Mouse (Mus musculus) thymus, adult 2 months (tissue): ENCODE results near the gene Srpk2. TPM values are rescaled to one million over a fixed set of nuclear protein-coding genes. Genes with fewer than 3 reads are reported as not detected.
"Not testable (repeated sequence)": the region's sequence is repeated elsewhere in the genome, so short reads cannot be mapped to it uniquely, and the experiment has no call there.

Experiments used
- DNase-seq: peaks from one replicate; pipeline ENCODE4 v3.0.0; 2021
- H3K27ac ChIP-seq: fragments of 200-500 bp; 2 replicates; pipeline ENCODE4 v1.5.1; 2012; ENCODE audit warnings: low read length, control low read depth; ENCODE audit not compliant: control insufficient read depth, insufficient read depth
- H3K27me3 ChIP-seq: fragments of 200-500 bp; 2 replicates; pipeline ENCODE4 v1.6.1; 2012; ENCODE audit warnings: mild to moderate bottlenecking, low read length, moderate library complexity, mixed read lengths; ENCODE audit not compliant: control insufficient read depth, insufficient read depth
- H3K36me3 ChIP-seq: fragments of 200-500 bp; 2 replicates; pipeline ENCODE4 v1.6.1; 2012; ENCODE audit warnings: mild to moderate bottlenecking, low read length, moderate library complexity; ENCODE audit not compliant: control insufficient read depth, insufficient read depth
- H3K4me1 ChIP-seq: fragments of 200-500 bp; replicated peaks from 2 replicates; pipeline ENCODE4 v1.6.1; 2012; ENCODE audit warnings: low read length; ENCODE audit not compliant: control insufficient read depth, insufficient read depth
- H3K4me3 ChIP-seq: fragments of 200-500 bp; 2 replicates; pipeline ENCODE4 v1.5.1; 2012; ENCODE audit warnings: mild to moderate bottlenecking, low read length, control low read depth, moderate library complexity; ENCODE audit not compliant: control insufficient read depth, insufficient read depth
- CTCF ChIP-seq: fragments of 200-500 bp; IDR thresholded peaks from 2 replicates; pipeline ENCODE4 v1.5.1; 2012; ENCODE audit warnings: mild to moderate bottlenecking, control low read depth, low read length, moderate library complexity, borderline replicate concordance; ENCODE audit not compliant: control insufficient read depth, poor library complexity, insufficient read depth; ENCODE audit errors: extremely low read depth
- POLR2A ChIP-seq: fragments of 200-500 bp; IDR thresholded peaks from 2 replicates; pipeline ENCODE4 v1.6.1; 2012; ENCODE audit warnings: mild to moderate bottlenecking, low read length, control low read depth, moderate library complexity; ENCODE audit not compliant: control insufficient read depth, poor library complexity, insufficient read depth; ENCODE audit errors: extremely low read depth
- WGBS: fragments of 180-500 bp; shearing (Covaris S2); methylation state at CpG from one replicate; pipeline ENCODE4 v1.1.7; 2018; 5-methylcytosine and 5-hydroxymethylcytosine counted together
- polyA plus RNA-seq: library from polyadenylated mRNA; depleted of rRNA; stranded (reverse); fragments of >200 nt; gene quantifications from 2 replicates; pipeline ENCODE4 v1.2.3, GENCODE M21; 2012

Gene Srpk2
- polyA plus RNA-seq, 1 experiment: 13.8 TPM

GRCm38 (mm10) chr5:23712130-23713001, 27.9 kb upstream of the Srpk2 start:
- peaks cover 12% of the 10 kb centered on the region; the same call in 1 of the 2 replicates for H3K36me3 ChIP-seq
- H3K27me3 ChIP-seq: no peaks in the 10 kb centered on the region
- peak; percentile 83 for DNase-seq
- peak overlapping the region; percentile 84 for H3K4me3 ChIP-seq
- WGBS: 8% methylated on average over 60 of the region's 60 CpGs
- TF ChIP-seq CTCF (no peak), POLR2A (no peak)
- no peak overlapping the region for H3K27ac ChIP-seq
- H3K4me1 ChIP-seq: no peaks in the 10 kb centered on the region

DNA sequence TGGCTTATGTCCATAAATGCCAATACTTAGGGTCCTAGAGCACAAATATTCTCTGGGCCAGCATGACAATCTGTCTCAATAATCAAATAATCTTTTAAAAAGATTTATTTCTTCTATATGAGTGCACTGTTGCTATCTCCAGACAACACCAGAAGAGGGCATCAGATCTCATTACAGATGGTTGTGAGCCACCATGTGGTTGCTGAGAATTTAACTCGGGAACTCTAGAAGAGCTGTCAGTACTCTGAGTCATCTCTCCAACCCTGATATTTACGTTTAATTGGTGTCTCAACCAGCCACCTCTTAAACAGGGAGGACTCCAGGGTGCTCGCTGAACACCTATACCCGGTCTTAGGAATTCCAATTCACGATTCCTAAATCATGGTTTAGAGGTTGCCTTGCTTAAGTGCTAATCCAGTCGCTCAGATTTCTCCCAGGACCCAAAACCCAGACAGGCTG, 27.3 kb upstream of the Srpk2 start:
- not testable (repeated sequence) for H3K27ac ChIP-seq, H3K27me3 ChIP-seq, H3K4me1 ChIP-seq
- peak; percentile 31 for DNase-seq
- 46% methylated on average over 6 of the region's 6 CpGs for WGBS
- peaks cover 16% of the 10 kb centered on the region for H3K36me3 ChIP-seq
- H3K4me3 ChIP-seq: peak overlapping the region; percentile 84

DNA sequence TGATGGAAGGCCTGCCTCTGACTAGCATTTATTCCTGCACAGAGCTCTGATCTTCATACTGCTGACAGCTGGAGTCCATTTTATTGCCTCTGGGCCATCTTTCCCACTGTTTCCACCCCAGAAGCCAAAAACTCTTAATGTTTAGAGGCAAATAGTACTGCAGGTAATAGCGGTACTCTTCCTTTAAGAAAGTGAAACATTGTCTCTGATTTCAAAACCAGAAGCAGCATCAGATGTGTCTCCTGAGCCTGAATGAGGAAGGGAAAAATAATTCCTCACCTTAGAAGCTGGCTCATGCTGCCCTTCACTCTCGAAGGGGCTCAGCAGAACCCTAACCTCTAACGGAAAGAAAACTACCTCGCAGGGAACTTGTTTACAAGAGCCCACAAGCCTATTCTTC, 26.8 kb upstream of the Srpk2 start:
- Histone ChIP-seq H3K36me3 (peaks cover 16% of the 10 kb centered on the region), H3K4me1 (no peaks in the 10 kb centered on the region), H3K4me3 (no peak overlapping the region), H3K27ac (no peak overlapping the region), H3K27me3 (no peaks in the 10 kb centered on the region)
- 96% methylated on average over 4 of the region's 4 CpGs for WGBS
- no peak for TF ChIP-seq POLR2A
- no peak for TF ChIP-seq CTCF
- no peak for DNase-seq

DNA sequence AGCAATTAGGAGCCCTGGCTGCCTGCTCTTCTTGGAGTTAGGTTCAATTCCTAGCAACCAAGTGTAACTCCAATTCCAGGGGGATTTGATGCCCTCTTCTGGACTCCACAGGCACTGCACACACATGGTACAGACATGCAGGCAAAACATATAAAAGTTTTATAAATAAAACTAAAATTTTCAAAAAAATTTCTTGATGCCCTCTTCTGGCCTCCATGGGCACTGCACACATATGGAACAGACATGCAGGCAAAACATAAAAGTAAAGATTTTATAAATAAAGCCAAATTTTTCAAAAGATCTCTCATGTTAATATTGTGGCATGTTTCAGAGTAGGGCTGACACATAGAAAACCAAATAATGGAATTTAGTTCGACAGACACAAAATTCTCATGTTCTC, 25.2 kb upstream of the Srpk2 start:
- WGBS: 100% methylated on average over 1 of the region's 1 CpGs
- Histone ChIP-seq H3K4me1 (no peaks in the 10 kb centered on the region), H3K27me3 (no peaks in the 10 kb centered on the region), H3K27ac (no peak overlapping the region), H3K36me3 (peaks cover 16% of the 10 kb centered on the region), H3K4me3 (no peak overlapping the region)
- no peak for DNase-seq
- no peak for TF ChIP-seq POLR2A
- no peak for TF ChIP-seq CTCF

DNA sequence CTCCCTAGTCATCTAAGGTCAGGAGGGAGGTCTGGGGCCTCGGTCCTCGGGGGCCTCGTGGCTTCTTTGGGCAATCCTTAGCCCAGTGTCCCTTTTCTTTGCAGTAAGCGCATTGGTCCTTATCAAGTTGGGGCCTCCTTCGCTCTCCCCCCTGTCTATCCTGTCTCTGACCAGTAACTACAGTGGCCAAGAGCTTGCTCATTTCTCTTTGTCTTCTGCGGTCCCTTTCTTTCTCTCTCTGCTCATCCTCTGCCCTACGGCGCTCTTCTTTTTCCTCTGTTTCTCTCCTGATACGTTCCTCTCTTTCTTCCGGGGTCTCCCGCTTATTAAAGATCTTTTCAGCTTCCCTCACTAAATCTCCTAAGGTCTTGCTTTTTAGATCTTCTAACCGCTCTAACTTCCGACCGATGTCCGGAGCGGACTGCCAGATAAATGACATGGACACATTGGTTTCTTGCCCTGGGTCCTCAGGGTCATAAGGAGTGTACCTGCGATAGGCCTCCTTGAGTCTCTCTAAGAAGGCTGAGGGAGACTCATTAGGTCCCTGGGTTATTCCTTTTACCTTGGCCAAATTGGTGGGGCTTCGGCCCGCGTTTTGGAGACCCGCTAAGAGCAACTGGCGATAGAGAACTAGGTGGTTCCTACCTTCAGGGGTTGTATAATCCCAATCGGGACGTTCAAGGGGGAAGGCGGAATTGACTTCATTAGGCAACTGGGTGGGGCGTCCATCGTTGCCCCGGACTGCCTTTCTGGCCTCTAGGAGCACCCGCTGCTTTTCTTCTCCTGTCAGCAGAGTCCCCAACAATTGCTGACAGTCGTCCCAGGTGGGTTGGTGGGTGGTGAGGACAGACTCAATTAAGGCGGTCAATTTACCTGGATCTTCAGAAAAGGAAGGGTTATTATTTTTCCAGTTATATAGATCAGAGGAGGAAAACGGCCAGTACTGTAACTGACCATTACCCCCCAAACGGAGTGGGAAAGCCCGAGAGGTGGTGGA, 22.5 kb upstream of the Srpk2 start:
- not testable (repeated sequence) for H3K4me1 ChIP-seq, DNase-seq, H3K27ac ChIP-seq, H3K4me3 ChIP-seq, H3K27me3 ChIP-seq
- peaks cover 28% of the 10 kb centered on the region for H3K36me3 ChIP-seq
- 99% methylated on average over 34 of the region's 34 CpGs for WGBS

DNA sequence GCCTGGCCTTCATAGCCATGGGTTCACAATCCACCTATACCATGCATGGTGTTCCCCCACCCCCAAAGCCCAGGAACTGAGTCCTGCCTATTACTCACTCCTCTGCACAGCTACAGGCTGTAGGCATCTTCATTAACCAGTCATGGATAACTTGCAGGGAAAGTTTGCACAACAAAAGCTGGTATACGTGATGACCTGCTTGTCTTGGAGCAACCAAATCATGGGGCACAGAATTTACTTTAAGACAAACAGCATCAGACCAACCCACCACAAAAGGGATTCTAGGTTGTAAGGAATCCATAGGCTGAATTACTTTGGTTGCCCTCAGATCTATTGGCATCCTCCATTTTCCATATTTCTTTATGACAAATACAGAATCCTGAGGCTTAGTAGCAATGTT, 13.0 kb upstream of the Srpk2 start:
- 97% methylated on average over 1 of the region's 1 CpGs for WGBS
- 0 out of 2 replicates have a peak, but pooled peaks cover 3% of the 10 kb centered on the region for H3K36me3 ChIP-seq
- no peaks in the 10 kb centered on the region for H3K27me3 ChIP-seq
- no peak overlapping the region for H3K27ac ChIP-seq
- no peak overlapping the region for H3K4me3 ChIP-seq
- no peaks in the 10 kb centered on the region for H3K4me1 ChIP-seq
- DNase-seq: no peak
- TF ChIP-seq CTCF: no peak
- TF ChIP-seq POLR2A: no peak
